Mouse (Mus musculus): ENCODE data around the gene E2f4.

GRCm38 (mm10) chr8:105341399-105341798 lies 43.9 kb downstream of the E2f4 start:
- TF ChIP-seq FLI1 (IDR thresholded peaks at IDR 0.05; ENCODE audit: low read length) (no peak), GATA1 (IDR thresholded peaks at IDR 0.05; ENCODE audit: borderline replicate concordance, low read length) (no peak)

Data from megakaryocyte, embryonic 14.5 days (primary cell).